Comparison of ENCODE assay signal across 17 mouse cellular contexts in genomic region chr10:5560526-5560925, GRCm38 (mm10). TPM values are rescaled to one million over a fixed set of nuclear protein-coding genes. Genes with fewer than 3 reads are reported as not detected.
"Had no signal": no experiment of that assay in that cellular context is flagged by ENCODE, and none has a peak within 500 bp of the region (broad histone marks: within the 10 kb centered on the region; RNA-seq: fewer than 3 reads in every experiment).

No protein-coding gene starts in this region.

- H3K4me1 ChIP-seq: midbrain, embryonic 10.5 days; midbrain, embryonic 12.5 days; neural tube, embryonic 13.5 days; neural tube, embryonic 15.5 days had no signal

- H3K27ac ChIP-seq: midbrain, embryonic 10.5 days; midbrain, embryonic 12.5 days; neural tube, embryonic 13.5 days; neural tube, embryonic 15.5 days had no signal

- ATAC-seq: midbrain, embryonic 16.5 days had no signal

- H3K4me2 ChIP-seq: lung, embryonic 14.5 days; midbrain, embryonic 12.5 days; neural tube, embryonic 13.5 days; neural tube, embryonic 15.5 days had no signal

- H3K9me3 ChIP-seq: midbrain, embryonic 10.5 days; midbrain, embryonic 12.5 days; neural tube, embryonic 13.5 days; neural tube, embryonic 15.5 days had no signal

- H3K4me3 ChIP-seq: midbrain, embryonic 10.5 days; midbrain, embryonic 12.5 days; myocyte; neural tube, embryonic 13.5 days; neural tube, embryonic 15.5 days had no signal

- H3K9ac ChIP-seq: lung, embryonic 14.5 days; midbrain, embryonic 12.5 days; neural tube, embryonic 13.5 days; neural tube, embryonic 15.5 days had no signal

- H3K36me3 ChIP-seq: midbrain, embryonic 10.5 days; midbrain, embryonic 12.5 days; neural tube, embryonic 13.5 days; neural tube, embryonic 15.5 days had no signal

- DNase-seq: lung, adult 18-20 months; lung, embryonic 14.5 days; lung, postnatal 10 days; lung, postnatal 4 days; midbrain, embryonic 14.5 days; right cerebral cortex, postnatal 25 days; right cerebral cortex, postnatal 4 days; spleen, adult 18-20 months; thymus, adult 18-20 months; thymus, postnatal 14 days; thymus, postnatal 36 days had no signal

- H3K27me3 ChIP-seq: midbrain, embryonic 12.5 days; neural tube, embryonic 13.5 days; neural tube, embryonic 15.5 days had no signal

RNA-seq across cellular contexts. Expression of gene Myct1, which starts 33.0 kb away (rescaled TPM):
- polyA plus RNA-seq: myocyte had no signal
